Mouse (Mus musculus) lung, postnatal 0 days (tissue): ENCODE results near the gene Ndufa6. TPM values are rescaled to one million over a fixed set of nuclear protein-coding genes. Genes with fewer than 3 reads are reported as not detected.

Source experiments
- ATAC-seq: fragments of 200-750 bp; cut with Nextera tagmentation; 2 replicates; pipeline ENCODE4 v1.8.0; 2017; ENCODE audit warnings: moderate library complexity
- DNase-seq: peaks from one replicate; pipeline ENCODE4 v3.0.0-alpha.2; 2016; ENCODE audit warnings: low spot score
- H3K27ac ChIP-seq: fragments of 300-500 bp; sonication (generic); 2 replicates; pipeline ENCODE4 v1.5.1; 2014; ENCODE audit warnings: antibody characterized with exemption, mild to moderate bottlenecking, low read length, mixed read lengths
- H3K27me3 ChIP-seq: fragments of 300-500 bp; sonication (generic); replicated peaks from 2 replicates; pipeline ENCODE4 v1.6.1; 2014; ENCODE audit warnings: low read length, mixed read lengths; ENCODE audit not compliant: insufficient read depth
- H3K36me3 ChIP-seq: fragments of 300-500 bp; sonication (generic); 2 replicates; pipeline ENCODE4 v1.6.1; 2014; ENCODE audit warnings: low read length, mixed read lengths; ENCODE audit not compliant: insufficient read depth
- H3K4me1 ChIP-seq: fragments of 300-500 bp; sonication (generic); 2 replicates; pipeline ENCODE4 v1.6.1; 2014; ENCODE audit warnings: antibody characterized with exemption, low read depth, low read length, mixed read lengths; ENCODE audit not compliant: insufficient read depth
- H3K4me2 ChIP-seq: fragments of 300-500 bp; sonication (generic); replicated peaks from 2 replicates; pipeline ENCODE4 v1.6.1; 2014; ENCODE audit warnings: low read depth, mild to moderate bottlenecking, low read length, moderate library complexity, mixed read lengths
- H3K4me3 ChIP-seq: fragments of 300-500 bp; sonication (generic); 2 replicates; pipeline ENCODE4 v1.5.1; 2014; ENCODE audit warnings: low read depth, low read length
- H3K9ac ChIP-seq: fragments of 300-500 bp; sonication (generic); replicated peaks from 2 replicates; pipeline ENCODE4 v1.6.1; 2014; ENCODE audit warnings: low read depth, mild to moderate bottlenecking
- H3K9me3 ChIP-seq: fragments of 300-500 bp; sonication (generic); 2 replicates; pipeline ENCODE4 v1.6.1; 2016; ENCODE audit warnings: low read length, mixed read lengths
- CTCF ChIP-seq: IDR thresholded peaks from 2 replicates; pipeline ENCODE4 v1.5.1; 2016; ENCODE audit warnings: antibody characterized with exemption, mild to moderate bottlenecking
- EP300 ChIP-seq: IDR thresholded peaks from 2 replicates; pipeline ENCODE4 v1.6.1; 2016; ENCODE audit warnings: antibody characterized with exemption, mild to moderate bottlenecking, control low read depth
- WGBS: fragments of 180-500 bp; shearing (Covaris S2); extraction: QIAGEN DNeasy Blood & Tissue Kit; methylation state at CpG from one replicate; pipeline ENCODE4 v1.1.7; 2014; 5-methylcytosine and 5-hydroxymethylcytosine counted together
- polyA plus RNA-seq: library from polyadenylated mRNA; unstranded; fragments of >200 nt; fragmentation: Nextera tagmentation; extraction: Ambion mirVana; gene quantifications from 2 replicates; pipeline ENCODE4 v1.2.1, GENCODE M21; 2015

The Ndufa6 gene
- polyA plus RNA-seq, 1 experiment from 2014 or later, result 454 TPM

GRCm38 (mm10) chr15:82343368-82344287 lies 10.5 kb downstream of the Ndufa6 start:
- Histone ChIP-seq H3K36me3 (peaks cover 8% of the 10 kb centered on the region; the same call in 1 of the 2 replicates), H3K9ac (no peak overlapping the region), H3K4me2 (no peak overlapping the region), H3K9me3 (no peaks in the 10 kb centered on the region), H3K27ac (no peak overlapping the region), H3K4me1 (peaks cover 10% of the 10 kb centered on the region), H3K27me3 (no peaks in the 10 kb centered on the region), H3K4me3 (no peak overlapping the region)
- DNase-seq (no peak), ATAC-seq (no peak)
- TF ChIP-seq EP300 (no peak), CTCF (no peak)
- WGBS, result 85% methylated on average over 27 of the region's 27 CpGs

- Histone ChIP-seq H3K36me3 (no peaks in the 10 kb centered on the region), H3K9me3 (no peaks in the 10 kb centered on the region), H3K27ac (no peak overlapping the region; the same call in 1 of the 2 replicates), H3K27me3 (no peaks in the 10 kb centered on the region), H3K9ac (no peak overlapping the region), H3K4me3 (no peak overlapping the region), H3K4me2 (no peak overlapping the region; the same call in 1 of the 2 replicates), H3K4me1 (peaks cover 16% of the 10 kb centered on the region)
- ATAC-seq, result no peak
- TF ChIP-seq EP300, result no peak
- no peak for TF ChIP-seq CTCF
- DNase-seq, result no peak
- 70% methylated on average over 5 of the region's 5 CpGs for WGBS
These were observed 11.6 kb downstream of the Ndufa6 start for GRCm38 (mm10) chr15:82342543-82342935.

- ATAC-seq (no peak), DNase-seq (peak; percentile 32)
- Histone ChIP-seq H3K9me3 (no peaks in the 10 kb centered on the region), H3K4me2 (peak overlapping the region; percentile 79), H3K36me3 (no peaks in the 10 kb centered on the region), H3K27ac (peak overlapping the region; percentile 73), H3K4me3 (peak overlapping the region; percentile 46), H3K9ac (peak overlapping the region; percentile 72), H3K4me1 (peaks cover 10% of the 10 kb centered on the region), H3K27me3 (no peaks in the 10 kb centered on the region)
- no peak for TF ChIP-seq CTCF
- no peak for TF ChIP-seq EP300
- 50% methylated on average over 15 of the region's 15 CpGs for WGBS
These were observed 12.2 kb downstream of the Ndufa6 start for GRCm38 (mm10) chr15:82341675-82342542.

- DNase-seq (peak; percentile 80), ATAC-seq (peak; percentile 1; the same call in 1 of the 2 replicates)
- Histone ChIP-seq H3K4me1 (peaks cover 7% of the 10 kb centered on the region; the same call in 1 of the 2 replicates), H3K27me3 (no peaks in the 10 kb centered on the region), H3K4me2 (peak overlapping the region; percentile 79), H3K27ac (peak overlapping the region; percentile 73), H3K4me3 (peak overlapping the region; percentile 46), H3K9ac (peak overlapping the region; percentile 72), H3K9me3 (no peaks in the 10 kb centered on the region), H3K36me3 (no peaks in the 10 kb centered on the region)
- WGBS, result under 1% methylated on average over 36 of the region's 40 CpGs
- peak; percentile 2; the same call in 1 of the 2 replicates for TF ChIP-seq CTCF
- no peak for TF ChIP-seq EP300
These were observed 13.1 kb downstream of the Ndufa6 start for GRCm38 (mm10) chr15:82341036-82341501.

GRCm38 (mm10) chr15:82340414-82341035 lies 13.6 kb downstream of the Ndufa6 start:
- H3K4me1 ChIP-seq, result peaks cover 7% of the 10 kb centered on the region; the same call in 1 of the 2 replicates
- TF ChIP-seq EP300, result no peak
- peak overlapping the region; percentile 79 for H3K4me2 ChIP-seq
- H3K36me3 ChIP-seq, result peaks cover 4% of the 10 kb centered on the region
- peak overlapping the region; percentile 46 for H3K4me3 ChIP-seq
- no peaks in the 10 kb centered on the region for H3K9me3 ChIP-seq
- H3K27ac ChIP-seq, result peak overlapping the region; percentile 73
- no peaks in the 10 kb centered on the region for H3K27me3 ChIP-seq
- H3K9ac ChIP-seq, result peak overlapping the region; percentile 72
- WGBS, result 31% methylated on average over 19 of the region's 21 CpGs
- DNase-seq (peak; percentile 35), ATAC-seq (no peak)
